Mouse (Mus musculus) heart, embryonic 13.5 days (tissue): ENCODE measurements around the gene Dvl3. TPM values are rescaled to one million over a fixed set of nuclear protein-coding genes. Genes with fewer than 3 reads are reported as not detected.
A peak's percentile ranks its signal among the peaks of the same experiment; 100 is the strongest.
"Not testable (repeated sequence)": the region's sequence is repeated elsewhere in the genome, so short reads cannot be mapped to it uniquely, and the experiment has no call there.

Experiments used
- ATAC-seq: fragments of 200-750 bp; cut with Nextera tagmentation; 2 replicates; pipeline ENCODE4 v1.8.0; 2017; ENCODE audit warnings: moderate TSS enrichment; ENCODE audit not compliant: insufficient number of reproducible peaks, low FRiP score, low TSS enrichment; ENCODE audit errors: extremely low read depth
- H3K27ac ChIP-seq: fragments of 300-500 bp; sonication (generic); replicated peaks from 2 replicates; pipeline ENCODE4 v1.5.1; 2015; ENCODE audit warnings: moderate library complexity, mild to moderate bottlenecking, inconsistent platforms
- H3K27me3 ChIP-seq: fragments of 300-500 bp; sonication (generic); replicated peaks from 2 replicates; pipeline ENCODE4 v1.6.1; 2015; ENCODE audit warnings: mild to moderate bottlenecking, inconsistent platforms
- H3K36me3 ChIP-seq: fragments of 300-500 bp; sonication (generic); 2 replicates; pipeline ENCODE4 v1.6.1; 2015; ENCODE audit warnings: mild to moderate bottlenecking, inconsistent platforms
- H3K4me1 ChIP-seq: fragments of 300-500 bp; sonication (generic); 2 replicates; pipeline ENCODE4 v1.6.1; 2015; ENCODE audit warnings: inconsistent platforms
- H3K4me2 ChIP-seq: fragments of 300-500 bp; sonication (generic); 2 replicates; pipeline ENCODE4 v1.6.1; 2015; ENCODE audit warnings: inconsistent platforms, mild to moderate bottlenecking, moderate library complexity
- H3K4me3 ChIP-seq: fragments of 300-500 bp; sonication (generic); 2 replicates; pipeline ENCODE4 v1.5.1; 2015; ENCODE audit warnings: moderate library complexity, mild to moderate bottlenecking, inconsistent platforms
- H3K9ac ChIP-seq: fragments of 300-500 bp; sonication (generic); 2 replicates; pipeline ENCODE4 v1.6.1; 2015; ENCODE audit warnings: inconsistent platforms, mild to moderate bottlenecking, moderate library complexity
- H3K9me3 ChIP-seq: fragments of 300-500 bp; sonication (generic); 2 replicates; pipeline ENCODE4 v1.6.1; 2016; ENCODE audit warnings: inconsistent platforms
- WGBS: fragments of 180-500 bp; shearing (Covaris S2); methylation state at CpG from one replicate; pipeline ENCODE4 v1.1.7; 2015; ENCODE audit warnings: mixed read lengths; 5-methylcytosine and 5-hydroxymethylcytosine counted together
- polyA plus RNA-seq: library from polyadenylated mRNA; unstranded; fragments of >200 nt; fragmentation: Nextera tagmentation; extraction: Ambion mirVana; gene quantifications from 2 replicates; pipeline ENCODE4 v1.2.1, GENCODE M21; 2015

The Dvl3 gene
- polyA plus RNA-seq, 1 experiment from 2014 or later = 20.5 TPM

GRCm38 (mm10) chr16:20480115-20480514, 36.7 kb upstream of the Dvl3 start:
- no peak overlapping the region for H3K9ac ChIP-seq
- H3K27ac ChIP-seq = no peak overlapping the region
- H3K4me1 ChIP-seq = peaks cover 24% of the 10 kb centered on the region
- WGBS = 35% methylated on average over 3 of the region's 3 CpGs
- H3K36me3 ChIP-seq = no peaks in the 10 kb centered on the region
- no peaks in the 10 kb centered on the region for H3K27me3 ChIP-seq
- no peak overlapping the region for H3K4me2 ChIP-seq
- H3K9me3 ChIP-seq = no peaks in the 10 kb centered on the region; the same call in 1 of the 2 replicates
- ATAC-seq = no peak
- H3K4me3 ChIP-seq = no peak overlapping the region

- Histone ChIP-seq H3K4me1 (peaks cover 16% of the 10 kb centered on the region), H3K9me3 (no peaks in the 10 kb centered on the region; the same call in 1 of the 2 replicates), H3K36me3 (no peaks in the 10 kb centered on the region), H3K9ac (no peak overlapping the region), H3K27me3 (no peaks in the 10 kb centered on the region), H3K4me3 (no peak overlapping the region), H3K4me2 (no peak overlapping the region), H3K27ac (no peak overlapping the region)
- no peak for ATAC-seq
- whole genome bisulfite sequencing = 49% methylated on average over 2 of the region's 2 CpGs
Measured at GRCm38 (mm10) chr16:20481746-20482145, 35.0 kb upstream of the Dvl3 start.

- not testable (repeated sequence) for H3K36me3 ChIP-seq, H3K27ac ChIP-seq, H3K9me3 ChIP-seq, H3K4me1 ChIP-seq, H3K9ac ChIP-seq, H3K4me3 ChIP-seq, H3K4me2 ChIP-seq, ATAC-seq, H3K27me3 ChIP-seq
- WGBS = 83% methylated on average over 7 of the region's 7 CpGs
Measured at GRCm38 (mm10) chr16:20483716-20484115, 33.1 kb upstream of the Dvl3 start.

GRCm38 (mm10) chr16:20485061-20485460, 31.7 kb upstream of the Dvl3 start:
- WGBS = 41% methylated on average over 4 of the region's 4 CpGs
- H3K9me3 ChIP-seq = no peaks in the 10 kb centered on the region
- ATAC-seq = no peak
- no peak overlapping the region for H3K27ac ChIP-seq
- no peak overlapping the region for H3K4me3 ChIP-seq
- no peak overlapping the region for H3K9ac ChIP-seq
- no peak overlapping the region for H3K4me2 ChIP-seq
- no peaks in the 10 kb centered on the region for H3K4me1 ChIP-seq
- H3K27me3 ChIP-seq = no peaks in the 10 kb centered on the region
- no peaks in the 10 kb centered on the region for H3K36me3 ChIP-seq

GRCm38 (mm10) chr16:20486048-20486447, 30.7 kb upstream of the Dvl3 start:
- Histone ChIP-seq H3K27me3 (no peaks in the 10 kb centered on the region), H3K9me3 (no peaks in the 10 kb centered on the region), H3K36me3 (no peaks in the 10 kb centered on the region), H3K4me1 (no peaks in the 10 kb centered on the region), H3K4me2 (no peak overlapping the region), H3K27ac (no peak overlapping the region), H3K4me3 (no peak overlapping the region), H3K9ac (no peak overlapping the region)
- ATAC-seq = no peak
- 64% methylated on average over 3 of the region's 3 CpGs for WGBS

- no peak for ATAC-seq
- Histone ChIP-seq H3K4me1 (no peaks in the 10 kb centered on the region), H3K4me2 (no peak overlapping the region), H3K4me3 (no peak overlapping the region), H3K36me3 (no peaks in the 10 kb centered on the region), H3K9ac (no peak overlapping the region), H3K27ac (no peak overlapping the region), H3K27me3 (no peaks in the 10 kb centered on the region), H3K9me3 (no peaks in the 10 kb centered on the region)
- 84% methylated on average over 1 of the region's 1 CpGs for WGBS
Measured at GRCm38 (mm10) chr16:20488151-20488550, 28.6 kb upstream of the Dvl3 start.

- not testable (repeated sequence) for H3K9ac ChIP-seq, H3K4me2 ChIP-seq, H3K9me3 ChIP-seq, H3K4me3 ChIP-seq, ATAC-seq, H3K36me3 ChIP-seq, H3K4me1 ChIP-seq, H3K27ac ChIP-seq, H3K27me3 ChIP-seq
- WGBS = 79% methylated on average over 9 of the region's 9 CpGs
Measured at GRCm38 (mm10) chr16:20488751-20489150, 28.0 kb upstream of the Dvl3 start.

GRCm38 (mm10) chr16:20489233-20489632, 27.5 kb upstream of the Dvl3 start:
- Histone ChIP-seq H3K36me3 (no peaks in the 10 kb centered on the region), H3K27ac (no peak overlapping the region), H3K9ac (no peak overlapping the region), H3K4me1 (no peaks in the 10 kb centered on the region), H3K4me3 (no peak overlapping the region), H3K9me3 (no peaks in the 10 kb centered on the region), H3K27me3 (no peaks in the 10 kb centered on the region), H3K4me2 (no peak overlapping the region)
- 57% methylated on average over 2 of the region's 2 CpGs for WGBS
- no peak for ATAC-seq

GRCm38 (mm10) chr16:20490581-20490980, 26.2 kb upstream of the Dvl3 start:
- WGBS = 28% methylated on average over 2 of the region's 2 CpGs
- H3K4me1 ChIP-seq = no peaks in the 10 kb centered on the region
- no peak for ATAC-seq

GRCm38 (mm10) chr16:20491301-20491700, 25.5 kb upstream of the Dvl3 start:
- H3K9me3 ChIP-seq = no peaks in the 10 kb centered on the region
- no peak overlapping the region for H3K4me3 ChIP-seq
- WGBS = 54% methylated on average over 2 of the region's 2 CpGs
- no peak overlapping the region for H3K9ac ChIP-seq
- no peak overlapping the region for H3K27ac ChIP-seq
- no peak for ATAC-seq
- no peaks in the 10 kb centered on the region for H3K4me1 ChIP-seq
- no peaks in the 10 kb centered on the region for H3K27me3 ChIP-seq
- no peak overlapping the region for H3K4me2 ChIP-seq
- no peaks in the 10 kb centered on the region for H3K36me3 ChIP-seq

More at GRCm38 (mm10) chr16:20490581-20490980, 26.2 kb upstream of the Dvl3 start:
- Histone ChIP-seq H3K4me2 (no peak overlapping the region), H3K36me3 (no peaks in the 10 kb centered on the region), H3K4me3 (no peak overlapping the region), H3K27ac (no peak overlapping the region), H3K9ac (no peak overlapping the region), H3K9me3 (no peaks in the 10 kb centered on the region), H3K27me3 (no peaks in the 10 kb centered on the region)

GRCm38 (mm10) chr16:20493452-20493851, 23.3 kb upstream of the Dvl3 start:
- Histone ChIP-seq H3K9ac (no peak overlapping the region), H3K27me3 (no peaks in the 10 kb centered on the region), H3K4me1 (peaks cover 11% of the 10 kb centered on the region), H3K4me2 (no peak overlapping the region), H3K4me3 (no peak overlapping the region), H3K9me3 (no peaks in the 10 kb centered on the region), H3K36me3 (no peaks in the 10 kb centered on the region), H3K27ac (no peak overlapping the region)
- WGBS = 63% methylated on average over 2 of the region's 2 CpGs
- no peak for ATAC-seq

GRCm38 (mm10) chr16:20496671-20497600, 19.8 kb upstream of the Dvl3 start:
- H3K27ac ChIP-seq = no peak overlapping the region
- no peaks in the 10 kb centered on the region for H3K27me3 ChIP-seq
- peak overlapping the region; percentile 53 for H3K4me3 ChIP-seq
- WGBS = 11% methylated on average over 25 of the region's 25 CpGs
- no peak for ATAC-seq
- peak overlapping the region; percentile 88 for H3K4me2 ChIP-seq
- H3K36me3 ChIP-seq = peaks cover 19% of the 10 kb centered on the region
- H3K9me3 ChIP-seq = no peaks in the 10 kb centered on the region
- peaks cover 21% of the 10 kb centered on the region for H3K4me1 ChIP-seq
- peak overlapping the region; percentile 76 for H3K9ac ChIP-seq
